Mouse (Mus musculus): ENCODE measurements at regions not wholly inside any gene's neighbourhood (a gene's known extent, or its start where the extent isn't known, plus 50 kb on each side); places are given as distances from the start of the nearest gene placed in this dataset.

DNA sequence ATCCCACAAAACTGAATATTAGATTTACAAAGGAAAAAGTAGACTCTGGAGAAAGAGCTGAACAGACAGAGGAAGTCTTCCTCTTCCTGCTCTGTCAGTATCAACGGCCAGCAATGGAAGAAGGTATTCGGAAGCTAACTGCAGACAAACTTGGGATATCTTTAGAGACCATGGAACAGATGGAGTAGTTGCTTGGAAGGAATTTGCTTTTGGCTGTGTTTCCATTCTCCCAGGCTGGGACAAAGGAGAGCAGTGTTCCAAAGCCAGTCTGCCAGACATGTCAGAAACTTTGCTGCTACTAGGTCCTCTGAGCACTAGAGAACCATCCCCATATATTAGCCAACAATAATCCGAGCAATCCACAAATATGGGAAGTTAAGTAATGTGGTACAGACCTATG, 132.5 kb upstream of the Usp38 start:
- H3K9ac ChIP-seq (ENCODE audit: control insufficient read depth, low read depth, low read length, poor library complexity, severe bottlenecking), result no peak overlapping the region
- no peaks in the 10 kb centered on the region for H3K79me2 ChIP-seq (ENCODE audit: control insufficient read depth, insufficient read depth, low read length, poor library complexity)
- no peak overlapping the region for H3K27ac ChIP-seq (ENCODE audit: control insufficient read depth, low read depth, low read length)
- H3K27me3 ChIP-seq (ENCODE audit: control insufficient read depth in 1 of 2, insufficient read depth in 2 of 2, low read length in 2 of 2), result peaks cover 0 to 1% of the 10 kb centered on the region in 2 experiments; a peak in 1 of 4 replicates
- TF ChIP-seq ELF1 (IDR thresholded peaks at IDR 0.05; ENCODE audit: low read depth, low read length) (no peak), MAX (IDR thresholded peaks at IDR 0.05; ENCODE audit: low read length) (no peak), TBP (IDR thresholded peaks at IDR 0.05; ENCODE audit: low read depth, low read length) (no peak), KAT2A (conservative IDR thresholded peaks at IDR 0.05; ENCODE audit: low read depth, low read length) (no peak), NELFE (IDR thresholded peaks at IDR 0.05; ENCODE audit: low read depth, low read length) (no peak), RCOR1 (IDR thresholded peaks at IDR 0.05; ENCODE audit: low read depth, low read length) (no peak), EP300 (IDR thresholded peaks at IDR 0.05; ENCODE audit: low read depth in 1 of 2, low read length in 2 of 2) (no peak), USF2 (IDR thresholded peaks at IDR 0.05; ENCODE audit: borderline replicate concordance in 1 of 2, insufficient read depth in 1 of 2, low read depth in 1 of 2, low read length in 2 of 2) (no peak), CTCF (IDR thresholded peaks at IDR 0.05 in 2 of 3, conservative IDR thresholded peaks at IDR 0.05 in 1 of 3; ENCODE audit: control insufficient read depth in 1 of 3, insufficient read depth in 1 of 3, low read depth in 2 of 3, low read length in 3 of 3, poor library complexity in 1 of 3, severe bottlenecking in 1 of 3) (no peak), TCF12 (IDR thresholded peaks at IDR 0.05; ENCODE audit: low read depth, low read length) (no peak), JUND (IDR thresholded peaks at IDR 0.05; ENCODE audit: low read depth, low read length) (no peak), SMC3 (IDR thresholded peaks at IDR 0.05; ENCODE audit: low read depth, low read length) (no peak), CHD2 (IDR thresholded peaks at IDR 0.05; ENCODE audit: low read length) (no peak), MEF2A (IDR thresholded peaks at IDR 0.05; ENCODE audit: extremely low read depth, insufficient replicate concordance, low read depth, low read length, poor library complexity, severe bottlenecking) (no peak), POLR2AphosphoS5 (IDR thresholded peaks at IDR 0.05; ENCODE audit: borderline replicate concordance, low read depth, low read length) (no peak), HCFC1 (IDR thresholded peaks at IDR 0.05; ENCODE audit: low read depth, low read length) (no peak), POLR2A (IDR thresholded peaks at IDR 0.05; ENCODE audit: control insufficient read depth in 1 of 2, insufficient read depth in 1 of 2, low read depth in 1 of 2, low read length in 2 of 2, poor library complexity in 1 of 2) (no peak), MAZ (IDR thresholded peaks at IDR 0.05; ENCODE audit: low read depth, low read length) (no peak), UBTF (IDR thresholded peaks at IDR 0.05; ENCODE audit: borderline replicate concordance, insufficient read depth, low read depth, low read length) (no peak), BHLHE40 (IDR thresholded peaks at IDR 0.05; ENCODE audit: borderline replicate concordance, low read depth, low read length) (no peak)
- H3K4me1 ChIP-seq (ENCODE audit: control insufficient read depth in 1 of 2, insufficient read depth in 2 of 2, low read length in 2 of 2), result no peaks in the 10 kb centered on the region
- H3K4me3 ChIP-seq (ENCODE audit: control insufficient read depth in 1 of 2, insufficient read depth in 1 of 2, low read depth in 2 of 2, low read length in 2 of 2), result no peak overlapping the region
- DNase-seq (ENCODE audit: low read depth, low spot score), result no peak
- H3K9me3 ChIP-seq (replicated peaks; ENCODE audit: insufficient read depth, low read length), result no peaks in the 10 kb centered on the region
- no peaks in the 10 kb centered on the region for H3K36me3 ChIP-seq (ENCODE audit: control insufficient read depth in 1 of 2, insufficient read depth in 2 of 2, low read length in 2 of 2)
